Mouse (Mus musculus) G1E (cell line): ENCODE measurements around the gene Otop2.

Experiments used
- CTCF ChIP-seq: IDR thresholded peaks from 2 replicates; pipeline ENCODE4 v1.5.1; 2012; ENCODE audit warnings: low read depth, low read length, inconsistent platforms, mixed read lengths
- GATA1 ChIP-seq: IDR thresholded peaks from 2 replicates; pipeline ENCODE4 v1.6.1; 2012; ENCODE audit warnings: borderline replicate concordance, low read length, inconsistent platforms, mixed read lengths
- POLR2AphosphoS5 ChIP-seq: IDR thresholded peaks from 2 replicates; pipeline ENCODE4 v1.6.1; 2012; ENCODE audit warnings: low read depth, low read length, inconsistent platforms; ENCODE audit not compliant: insufficient replicate concordance

GRCm38 (mm10) chr11:115290314-115290713 lies 16.6 kb upstream of the Otop2 start:
- TF ChIP-seq CTCF (no peak), POLR2AphosphoS5 (no peak), GATA1 (no peak)
